Comparison of ENCODE assay signal across 18 mouse cellular contexts in genomic region chr11:8881521-8881920, GRCm38 (mm10).
A peak's percentile ranks its signal among the peaks of the same experiment; 100 is the strongest.
DNase-seq lines count a peak whose midpoint lies in the region; TF ChIP-seq lines count a peak whose summit lies in the region.
"Had no signal": no experiment of that assay in that cellular context is flagged by ENCODE, and none has a peak within 500 bp of the region (broad histone marks: within the 10 kb centered on the region; RNA-seq: fewer than 3 reads in every experiment).

No protein-coding gene starts in this region.

- H3K27ac ChIP-seq in left cerebral cortex, adult 2 months: no peak overlapping the region
- no peak overlapping the region for H3K27ac ChIP-seq in cortical plate, adult 2 months (ENCODE audit: insufficient read depth, low read length)
- H3K27ac ChIP-seq: heart, embryonic 13.5 days had no signal

- no peaks in the 10 kb centered on the region for H3K4me1 ChIP-seq in E14TG2a.4 (replicated peaks; ENCODE audit: low read depth, low read length)
- H3K4me1 ChIP-seq in cortical plate, adult 2 months (ENCODE audit: control insufficient read depth, insufficient read depth, low read length): no peaks in the 10 kb centered on the region
- H3K4me1 ChIP-seq: heart, embryonic 13.5 days had no signal

- intact Hi-C loops in left cerebral cortex, adult 2 months (cut with DNase I): no loop called here
- intact Hi-C loops in left cerebral cortex, postnatal 14 days (cut with DNase I): no loop called here

- no peaks in the 10 kb centered on the region for H3K36me3 ChIP-seq in E14TG2a.4 (ENCODE audit: insufficient read depth, low read length)
- H3K36me3 ChIP-seq: heart, embryonic 13.5 days had no signal

- no peak for TF ChIP-seq POLR2A in cortical plate, adult 2 months (IDR thresholded peaks at IDR 0.05; ENCODE audit: extremely low read depth, insufficient read depth, low read length)

- H3K27me3 ChIP-seq in E14TG2a.4 (ENCODE audit: insufficient read depth, low read length): no peaks in the 10 kb centered on the region
- H3K27me3 ChIP-seq: heart, embryonic 13.5 days had no signal

- H3K4me3 ChIP-seq in left cerebral cortex, adult 2 months: no peak overlapping the region
- no peak overlapping the region for H3K4me3 ChIP-seq in E14TG2a.4 (replicated peaks; ENCODE audit: low read length)
- no peak overlapping the region for H3K4me3 ChIP-seq in cortical plate, adult 2 months (ENCODE audit: insufficient read depth, low read length)
- H3K4me3 ChIP-seq: heart, embryonic 13.5 days had no signal

- TF ChIP-seq CTCF in left cerebral cortex, adult 2 months (IDR thresholded peaks at IDR 0.05): peak; percentile 8; the same call in 1 of the 2 replicates
- peak; percentile 68 for TF ChIP-seq CTCF in E14TG2a.4 (conservative IDR thresholded peaks at IDR 0.05; ENCODE audit: low read length)
- peak; percentile 23; the same call in 1 of the 2 replicates for TF ChIP-seq CTCF in cortical plate, adult 2 months (IDR thresholded peaks at IDR 0.05; ENCODE audit: extremely low read depth, insufficient read depth, low read length)

- no peaks in the 10 kb centered on the region for H3K9me3 ChIP-seq in E14TG2a.4 (ENCODE audit: low read length)
- H3K9me3 ChIP-seq: heart, embryonic 13.5 days had no signal

- DNase-seq in embryo, embryonic 10 days (ENCODE audit: low spot score): peak; percentile 8
- DNase-seq in embryo, embryonic 11 days: no peak
- no peak for DNase-seq in left cerebral cortex, adult 2 months (ENCODE audit: extremely low spot score in 1 of 2, low spot score in 2 of 2)
- no peak for DNase-seq in left cerebral cortex, postnatal 14 days (ENCODE audit: low spot score in 2 of 2)
- no peak for DNase-seq in neural tube, embryonic 10.5 days (ENCODE audit: extremely low spot score, low spot score)
- DNase-seq in heart, adult 11 months: no peak
- DNase-seq: adrenal gland, postnatal 10 days; cerebellum, adult 11-12 months; heart, postnatal 36 days; kidney, adult 2 months; layer of hippocampus, postnatal 36 days; left cerebral cortex, postnatal 4 days; lung, postnatal 10 days; right cerebral cortex, postnatal 4 days; thymus, postnatal 4 days had no signal

Comparison
In these comparisons a context has a peak if more than half of its experiments do, and no peak if none do; other contexts are left out.
1. CTCF ChIP-seq: peak in every context shown above with its lines; median percentile 68 in E14TG2a.4; 23 in cortical plate, adult 2 months; 8 in left cerebral cortex, adult 2 months.